In genomic region chr4:137867675-137868257, GRCm38 (mm10) we compare ENCODE assay signal across 8 mouse cellular contexts. TPM values are rescaled to one million over a fixed set of nuclear protein-coding genes. Genes with fewer than 3 reads are reported as not detected.
A peak's percentile ranks its signal among the peaks of the same experiment; 100 is the strongest.
DNase-seq lines count a peak whose midpoint lies in the region; TF ChIP-seq lines count a peak whose summit lies in the region.

No protein-coding gene starts in this region.

- TF ChIP-seq CTCF in E14TG2a.4 (conservative IDR thresholded peaks at IDR 0.05; ENCODE audit: low read length), result peak; percentile 18; the same call in 1 of the 2 replicates
- peak; percentile 57 for TF ChIP-seq CTCF in liver, adult 2 months (IDR thresholded peaks at IDR 0.05; ENCODE audit: low read depth, low read length)

- H3K4me1 ChIP-seq in E14TG2a.4 (replicated peaks; ENCODE audit: low read depth, low read length), result peaks cover 91% of the 10 kb centered on the region
- H3K4me1 ChIP-seq in liver, adult 2 months (ENCODE audit: control insufficient read depth, insufficient read depth, low read length), result peaks cover 63% of the 10 kb centered on the region

- intact Hi-C loops in heart, postnatal 10 days (cut with DNase I), result no loop called here

- H3K79me2 ChIP-seq in liver, adult 2 months (ENCODE audit: control insufficient read depth, insufficient read depth, low read length), result peaks cover 63% of the 10 kb centered on the region

- H3K27ac ChIP-seq in liver, adult 2 months (replicated peaks; ENCODE audit: insufficient read depth, low read depth, low read length), result peak overlapping the region; percentile 77

- no peaks in the 10 kb centered on the region for H3K36me3 ChIP-seq in E14TG2a.4 (ENCODE audit: insufficient read depth, low read length)
- H3K36me3 ChIP-seq in liver, adult 2 months (ENCODE audit: control insufficient read depth, insufficient read depth, low read length), result no peaks in the 10 kb centered on the region
- H3K36me3 ChIP-seq in splenic B cell, adult 2 months (ENCODE audit: control insufficient read depth, insufficient read depth, low read length, poor library complexity, severe bottlenecking), result no peaks in the 10 kb centered on the region

- TF ChIP-seq POLR2A in liver, adult 2 months (IDR thresholded peaks at IDR 0.05; ENCODE audit: extremely low read depth, insufficient read depth, low read length), result no peak

- no peaks in the 10 kb centered on the region for H3K9me3 ChIP-seq in E14TG2a.4 (ENCODE audit: low read length)

- H3K9ac ChIP-seq in liver, adult 2 months (ENCODE audit: low read depth, low read length), result peak overlapping the region; percentile 28; the same call in 1 of the 2 replicates

- WGBS in liver, adult 2 months, result 9% methylated on average over 13 of the region's 13 CpGs

- 0 out of 2 replicates have a peak overlapping the region, but pooled peaks have one; percentile 10 for H3K4me3 ChIP-seq in E14TG2a.4 (replicated peaks; ENCODE audit: low read length)
- H3K4me3 ChIP-seq in liver, adult 2 months (ENCODE audit: insufficient read depth, low read depth, low read length), result peak overlapping the region; percentile 21; the same call in 1 of the 2 replicates

- H3K27me3 ChIP-seq in E14TG2a.4 (ENCODE audit: insufficient read depth, low read length), result peaks cover 43% of the 10 kb centered on the region
- H3K27me3 ChIP-seq in liver, adult 2 months (ENCODE audit: control insufficient read depth, insufficient read depth, low read length), result no peaks in the 10 kb centered on the region
- H3K27me3 ChIP-seq in splenic B cell, adult 2 months (ENCODE audit: control insufficient read depth, insufficient read depth, low read length, poor library complexity, severe bottlenecking), result no peaks in the 10 kb centered on the region

- DNase-seq in adrenal gland, adult 8-10 months, result peak; percentile 71
- DNase-seq in heart, postnatal 10 days, result peak; percentile 53 to 56
- DNase-seq in liver, adult 2 months (ENCODE audit: extremely low read depth, low read depth, low spot score), result peak; percentile 89
- peak; percentile 37 for DNase-seq in splenic B cell, adult 2 months (ENCODE audit: low read depth, low spot score)
- DNase-seq in layer of hippocampus, adult 9-11 months, result no peak
- DNase-seq in MN1 (ENCODE audit: low spot score), result no peak
- DNase-seq in adipocyte (ENCODE audit: low spot score), result no peak

RNA-seq across cellular contexts. Expression of gene Ece1, which starts 5.7 kb away (rescaled TPM):
- total RNA-seq in adrenal gland, adult 8-10 months (2022), result 100 to 1,000 TPM; 248 to 380 (median 315) TPM
- 100 to 1,000 TPM; 109 to 129 TPM for total RNA-seq in heart, postnatal 10 days (2021)
- 430 and 630 TPM in 2 replicates for total RNA-seq in liver, adult 2 months (2014; rRNA removed)
- 55.2 and 213 TPM in 2 replicates for polyA plus RNA-seq in liver, adult 2 months (2012; rRNA removed)

Comparison
In these comparisons a context has a peak if more than half of its experiments do, and no peak if none do; other contexts are left out.
1. DNase-seq: peak in adrenal gland, adult 8-10 months (single experiment), heart, postnatal 10 days (2 of 2), liver, adult 2 months (single experiment) and splenic B cell, adult 2 months (single experiment); none in layer of hippocampus, adult 9-11 months (single experiment), MN1 (single experiment) and adipocyte (single experiment).